Mouse (Mus musculus): ENCODE results near the gene Stab1. TPM values are rescaled to one million over a fixed set of nuclear protein-coding genes. Genes with fewer than 3 reads are reported as not detected.

Gene Stab1
- polyA plus RNA-seq, 1 experiment from 2014 or later: 35.0 TPM

DNA sequence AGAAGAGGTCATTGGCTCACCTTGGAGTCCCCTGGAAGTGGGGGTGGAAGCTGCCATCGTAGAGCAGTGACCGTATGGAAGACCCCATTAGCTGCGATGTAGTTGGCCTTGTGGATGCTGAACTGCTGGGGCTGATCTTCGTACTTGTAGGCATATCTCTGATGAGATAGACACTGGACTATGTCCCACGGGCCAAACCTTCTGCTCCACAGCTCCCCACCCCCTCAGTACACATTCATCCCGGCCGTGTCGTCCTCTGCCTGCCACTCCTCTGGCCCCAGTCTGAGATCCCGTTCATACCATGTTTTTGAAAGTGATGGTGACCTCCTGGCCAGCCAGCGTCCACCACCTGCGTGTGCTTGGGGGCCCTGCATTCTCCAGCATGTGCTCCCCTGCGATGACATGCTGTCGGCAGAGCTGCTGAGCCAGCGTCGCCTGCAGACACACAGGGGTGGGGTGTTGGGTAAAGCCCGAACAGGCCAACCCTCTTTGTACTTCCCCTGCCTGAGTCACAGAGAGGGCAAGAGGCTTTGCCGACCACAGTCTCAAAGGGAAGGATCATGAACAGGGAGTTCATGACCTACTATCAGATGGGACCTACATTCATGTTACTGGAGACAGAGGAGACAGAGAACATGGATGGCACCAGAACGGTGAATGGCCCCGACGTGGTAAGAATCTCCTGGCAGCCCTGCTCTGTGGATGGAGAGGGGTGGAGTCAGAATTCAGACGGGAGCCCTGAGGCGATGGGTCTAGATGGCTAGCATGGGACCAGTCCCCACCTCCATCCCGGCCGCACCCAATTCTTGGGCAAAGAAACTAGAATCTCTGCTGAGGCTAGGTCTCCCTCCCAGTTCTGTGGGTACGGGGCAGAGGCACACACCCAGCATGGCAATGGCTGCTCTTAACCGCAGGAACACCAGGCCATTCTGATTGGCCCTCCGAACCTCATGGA lies 8.0 kb downstream of the Stab1 start:
- Histone ChIP-seq H3K9me3 (no peaks in the 10 kb centered on the region), H3K36me3 (no peaks in the 10 kb centered on the region), H3K4me3 (replicated peaks) (no peak overlapping the region), H3K27me3 (replicated peaks) (no peaks in the 10 kb centered on the region), H3K9ac (no peak overlapping the region), H3K27ac (no peak overlapping the region), H3K4me2 (0 out of 2 replicates have a peak overlapping the region, but pooled peaks have one; percentile 4), H3K4me1 (0 out of 2 replicates have a peak, but pooled peaks cover 2% of the 10 kb centered on the region)
- 61% methylated on average over 27 of the region's 27 CpGs for WGBS
- peak; percentile 28; the same call in 1 of the 2 replicates for ATAC-seq (ENCODE audit: insufficient read depth, low FRiP score, low read depth)

GRCm38 (mm10) chr14:31145694-31146093 lies 22.7 kb downstream of the Stab1 start:
- H3K27ac ChIP-seq: no peak overlapping the region
- WGBS: 88% methylated on average over 11 of the region's 11 CpGs
- H3K27me3 ChIP-seq (replicated peaks): no peaks in the 10 kb centered on the region
- H3K4me1 ChIP-seq: no peaks in the 10 kb centered on the region
- no peak overlapping the region for H3K4me2 ChIP-seq
- no peaks in the 10 kb centered on the region for H3K9me3 ChIP-seq
- no peak overlapping the region for H3K4me3 ChIP-seq (replicated peaks)
- H3K36me3 ChIP-seq: peaks cover 14% of the 10 kb centered on the region
- no peak overlapping the region; the same call in 1 of the 2 replicates for H3K9ac ChIP-seq
- ATAC-seq (ENCODE audit: insufficient read depth, low FRiP score, low read depth): no peak

GRCm38 (mm10) chr14:31141011-31141410 lies 27.4 kb downstream of the Stab1 start:
- H3K36me3 ChIP-seq: peaks cover 54% of the 10 kb centered on the region

GRCm38 (mm10) chr14:31140141-31140540 lies 28.3 kb downstream of the Stab1 start:
- no peak overlapping the region for H3K4me3 ChIP-seq (replicated peaks)
- H3K9me3 ChIP-seq: no peaks in the 10 kb centered on the region
- no peak for ATAC-seq (ENCODE audit: insufficient read depth, low FRiP score, low read depth)
- no peak overlapping the region for H3K27ac ChIP-seq
- 84% methylated on average over 15 of the region's 15 CpGs for WGBS
- H3K27me3 ChIP-seq (replicated peaks): no peaks in the 10 kb centered on the region
- H3K4me2 ChIP-seq: no peak overlapping the region
- H3K36me3 ChIP-seq: peaks cover 63% of the 10 kb centered on the region
- no peak overlapping the region for H3K9ac ChIP-seq
- no peaks in the 10 kb centered on the region for H3K4me1 ChIP-seq

More at GRCm38 (mm10) chr14:31141011-31141410, 27.4 kb downstream of the Stab1 start:
- H3K9me3 ChIP-seq: no peaks in the 10 kb centered on the region
- no peak for ATAC-seq (ENCODE audit: insufficient read depth, low FRiP score, low read depth)
- H3K9ac ChIP-seq: no peak overlapping the region
- H3K4me2 ChIP-seq: no peak overlapping the region
- no peaks in the 10 kb centered on the region for H3K4me1 ChIP-seq
- no peaks in the 10 kb centered on the region for H3K27me3 ChIP-seq (replicated peaks)
- 92% methylated on average over 14 of the region's 14 CpGs for WGBS
- no peak overlapping the region for H3K27ac ChIP-seq
- H3K4me3 ChIP-seq (replicated peaks): no peak overlapping the region

DNA sequence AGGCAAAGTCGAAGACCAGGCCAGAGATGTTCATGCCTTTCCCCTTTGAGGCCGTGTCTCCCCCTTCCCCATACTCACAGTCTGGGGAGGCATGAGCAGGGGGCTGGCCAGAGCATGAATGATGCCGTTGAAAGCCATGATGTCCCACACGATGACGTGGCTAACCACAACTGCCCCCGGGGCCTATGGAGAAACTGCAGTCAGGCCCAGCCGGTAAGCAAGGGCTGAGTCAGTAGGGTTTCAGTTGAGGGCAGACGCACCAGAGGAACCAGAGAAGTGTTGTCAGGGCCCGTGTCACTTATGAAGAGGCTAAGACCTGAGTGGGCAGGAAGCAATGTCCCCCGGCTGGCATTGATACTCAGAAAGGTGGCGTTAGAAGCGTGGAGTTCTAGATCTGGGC lies 28.8 kb downstream of the Stab1 start:
- Histone ChIP-seq H3K36me3 (peaks cover 67% of the 10 kb centered on the region), H3K9me3 (no peaks in the 10 kb centered on the region), H3K9ac (no peak overlapping the region), H3K27ac (no peak overlapping the region), H3K4me1 (peaks cover 3% of the 10 kb centered on the region; the same call in 1 of the 2 replicates), H3K4me2 (no peak overlapping the region), H3K27me3 (replicated peaks) (no peaks in the 10 kb centered on the region), H3K4me3 (replicated peaks) (no peak overlapping the region)
- no peak for ATAC-seq (ENCODE audit: insufficient read depth, low FRiP score, low read depth)
- WGBS: 87% methylated on average over 12 of the region's 12 CpGs

GRCm38 (mm10) chr14:31138897-31139429 lies 29.5 kb downstream of the Stab1 start:
- H3K4me2 ChIP-seq: no peak overlapping the region
- H3K9ac ChIP-seq: no peak overlapping the region
- peaks cover 10% of the 10 kb centered on the region for H3K4me1 ChIP-seq
- no peak overlapping the region for H3K4me3 ChIP-seq (replicated peaks)
- H3K27ac ChIP-seq: no peak overlapping the region
- no peaks in the 10 kb centered on the region for H3K9me3 ChIP-seq
- WGBS: 85% methylated on average over 9 of the region's 9 CpGs
- no peaks in the 10 kb centered on the region for H3K27me3 ChIP-seq (replicated peaks)
- ATAC-seq (ENCODE audit: insufficient read depth, low FRiP score, low read depth): no peak
- H3K36me3 ChIP-seq: peaks cover 72% of the 10 kb centered on the region

DNA sequence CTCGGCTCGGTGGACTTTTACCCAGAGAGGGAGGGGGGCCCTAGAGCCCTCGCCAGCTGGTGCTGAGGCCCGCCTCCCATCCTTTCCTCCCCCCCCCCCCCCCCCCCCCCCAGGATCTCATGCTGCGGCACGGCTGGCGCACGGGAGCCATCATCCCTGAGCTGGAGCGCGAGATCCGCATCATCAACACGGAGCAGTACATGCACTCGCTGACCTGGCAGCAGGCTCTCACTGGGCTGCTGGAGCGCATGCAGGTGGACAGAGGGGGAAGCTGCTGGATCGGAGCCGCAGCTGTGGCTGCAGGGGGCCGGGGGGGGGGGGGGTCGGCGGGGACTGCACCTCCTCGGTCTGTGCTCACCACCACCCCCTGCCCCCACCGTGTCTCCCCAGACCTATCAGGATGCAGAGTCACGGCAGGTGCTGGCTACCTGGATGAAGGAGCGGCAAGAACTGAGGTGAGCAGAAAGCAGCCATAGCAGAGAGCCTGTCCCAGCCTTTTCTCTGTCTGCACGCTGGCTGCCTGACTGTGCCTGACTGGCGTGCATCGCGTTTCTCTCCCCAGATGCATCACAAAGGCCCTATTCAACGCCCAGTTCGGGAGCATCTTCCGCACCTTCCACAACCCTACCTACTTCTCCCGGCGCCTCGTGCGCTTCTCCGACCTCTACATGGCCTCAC lies 30.1 kb downstream of the Stab1 start:
- no peaks in the 10 kb centered on the region for H3K27me3 ChIP-seq (replicated peaks)
- ATAC-seq (ENCODE audit: insufficient read depth, low FRiP score, low read depth): no peak
- no peak overlapping the region for H3K27ac ChIP-seq
- H3K9ac ChIP-seq: no peak overlapping the region
- peaks cover 16% of the 10 kb centered on the region for H3K4me1 ChIP-seq
- H3K36me3 ChIP-seq: peaks cover 72% of the 10 kb centered on the region
- no peaks in the 10 kb centered on the region for H3K9me3 ChIP-seq
- 81% methylated on average over 27 of the region's 35 CpGs for WGBS
- H3K4me3 ChIP-seq (replicated peaks): no peak overlapping the region
- no peak overlapping the region for H3K4me2 ChIP-seq

DNA sequence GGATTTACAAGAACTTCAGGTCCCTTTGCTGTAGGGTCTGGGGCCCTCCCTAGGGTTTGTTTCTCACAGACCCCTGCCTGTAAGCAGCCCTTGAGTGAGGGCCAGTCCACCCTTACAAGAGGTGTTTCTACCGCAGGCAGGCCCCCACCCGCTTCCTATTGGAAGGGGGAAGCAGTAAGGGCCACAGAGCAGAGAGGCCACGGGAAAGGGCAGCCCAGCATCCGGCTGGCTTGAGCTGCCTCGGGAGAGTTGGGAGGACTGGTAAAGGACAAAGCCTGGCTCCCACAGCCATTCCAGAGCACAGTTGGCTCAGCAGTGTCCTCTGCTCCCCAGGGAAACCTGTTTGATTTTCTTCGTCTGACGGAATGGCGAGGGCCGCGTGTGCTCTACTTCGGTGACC lies 30.6 kb downstream of the Stab1 start:
- peaks cover 72% of the 10 kb centered on the region for H3K36me3 ChIP-seq
- H3K9me3 ChIP-seq: no peaks in the 10 kb centered on the region
- no peak overlapping the region for H3K9ac ChIP-seq
- no peak overlapping the region for H3K4me2 ChIP-seq
- 64% methylated on average over 11 of the region's 11 CpGs for WGBS
- peaks cover 21% of the 10 kb centered on the region for H3K4me1 ChIP-seq
- no peaks in the 10 kb centered on the region for H3K27me3 ChIP-seq (replicated peaks)
- H3K27ac ChIP-seq: no peak overlapping the region
- no peak overlapping the region for H3K4me3 ChIP-seq (replicated peaks)
- no peak for ATAC-seq (ENCODE audit: insufficient read depth, low FRiP score, low read depth)

DNA sequence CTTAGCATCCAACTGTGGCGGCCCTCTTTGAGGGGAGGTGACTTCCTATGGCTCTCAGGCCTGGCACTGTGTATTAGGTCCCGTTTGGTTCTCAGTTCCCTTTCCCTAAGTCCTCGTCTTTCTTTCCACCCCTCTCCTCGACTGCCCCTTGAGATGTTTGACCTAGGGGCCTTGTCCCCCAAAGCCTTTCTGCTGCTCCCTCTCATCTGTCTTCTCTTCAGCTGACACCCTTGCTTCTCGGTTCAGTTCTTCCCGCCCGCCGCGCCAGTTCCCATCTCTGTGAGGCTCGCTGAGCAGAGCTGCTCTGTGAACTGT lies 31.2 kb downstream of the Stab1 start:
- Histone ChIP-seq H3K9me3 (no peaks in the 10 kb centered on the region), H3K36me3 (peaks cover 70% of the 10 kb centered on the region), H3K27me3 (replicated peaks) (no peaks in the 10 kb centered on the region), H3K4me2 (no peak overlapping the region), H3K9ac (no peak overlapping the region), H3K4me1 (peaks cover 27% of the 10 kb centered on the region), H3K27ac (no peak overlapping the region), H3K4me3 (replicated peaks) (no peak overlapping the region)
- no peak for ATAC-seq (ENCODE audit: insufficient read depth, low FRiP score, low read depth)
- 76% methylated on average over 10 of the region's 10 CpGs for WGBS

- 86% methylated on average over 26 of the region's 26 CpGs for WGBS
- no peaks in the 10 kb centered on the region for H3K27me3 ChIP-seq (replicated peaks)
- no peaks in the 10 kb centered on the region for H3K9me3 ChIP-seq
- no peak overlapping the region for H3K9ac ChIP-seq
- no peak overlapping the region for H3K27ac ChIP-seq
- no peak overlapping the region for H3K4me2 ChIP-seq
- peaks cover 64% of the 10 kb centered on the region for H3K36me3 ChIP-seq
- no peak overlapping the region for H3K4me3 ChIP-seq (replicated peaks)
- H3K4me1 ChIP-seq: peaks cover 32% of the 10 kb centered on the region
- no peak for ATAC-seq (ENCODE audit: insufficient read depth, low FRiP score, low read depth)
These were observed 31.8 kb downstream of the Stab1 start for GRCm38 (mm10) chr14:31136411-31137280.
